Mouse (Mus musculus) adrenal gland, postnatal 10 days (tissue): ENCODE measurements at regions not wholly inside any gene's neighbourhood (a gene's known extent, or its start where the extent isn't known, plus 50 kb on each side); places are given as distances from the start of the nearest gene placed in this dataset.

Experiments used
- DNase-seq: peaks from one replicate; pipeline ENCODE4 v3.0.0; 2021; ENCODE audit warnings: mixed read lengths

GRCm38 (mm10) chr9:52240585-52241320 is 72.4 kb upstream of the Zc3h12c start:
- DNase-seq = no peak

- DNase-seq = no peak
Observed at GRCm38 (mm10) chr9:52234775-52235174, 66.4 kb upstream of the Zc3h12c start.

DNA sequence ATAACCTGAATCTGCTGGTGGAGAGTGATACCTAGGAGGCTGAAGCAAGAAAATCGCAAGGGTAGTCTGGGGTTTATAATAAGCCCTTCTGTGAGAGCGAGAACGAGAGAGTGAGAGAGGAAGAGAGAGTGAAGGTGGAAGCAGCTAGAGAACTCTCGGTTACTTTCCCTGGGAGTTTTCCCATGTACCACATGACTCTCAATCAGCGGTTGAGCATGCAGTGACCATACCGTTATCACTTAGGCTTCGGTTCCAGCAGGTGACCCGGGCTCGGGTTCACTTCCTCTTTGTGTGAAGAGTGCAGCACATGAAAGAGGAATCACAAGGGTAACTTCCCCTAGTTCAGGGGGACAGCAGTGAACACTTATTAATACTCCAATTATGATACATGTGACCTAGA is 61.2 kb upstream of the Zc3h12c start:
- no peak for DNase-seq

- DNase-seq = no peak
Observed at GRCm38 (mm10) chr9:52225646-52226045, 57.3 kb upstream of the Zc3h12c start.

- DNase-seq = no peak
Observed at GRCm38 (mm10) chr9:52223509-52224113, 55.2 kb upstream of the Zc3h12c start.
